21 mouse cellular contexts compared by ENCODE assay signal in the genomic region with DNA sequence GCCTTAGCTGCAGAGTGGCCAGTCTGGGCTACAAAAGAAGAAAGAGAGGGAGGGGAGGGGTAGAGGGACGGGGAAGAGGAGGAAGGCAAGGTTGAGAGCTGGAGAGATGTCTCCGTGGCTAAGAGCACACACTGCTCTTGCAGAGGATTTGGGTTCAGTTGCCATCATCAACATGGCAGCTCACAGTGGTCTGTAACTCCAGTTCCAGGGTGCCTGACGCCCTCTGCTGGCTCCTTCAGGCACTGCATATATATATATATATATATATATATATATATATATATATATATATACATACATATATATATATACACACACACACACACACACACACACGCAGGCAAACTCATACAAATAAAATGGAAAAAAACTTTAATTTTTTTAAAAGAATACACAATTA. TPM values are rescaled to one million over a fixed set of nuclear protein-coding genes. Genes with fewer than 3 reads are reported as not detected.
A peak's percentile ranks its signal among the peaks of the same experiment; 100 is the strongest.
DNase-seq lines count a peak whose midpoint lies in the region; ATAC-seq and TF ChIP-seq lines count a peak whose summit lies in the region.
"Had no signal": no experiment of that assay in that cellular context is flagged by ENCODE, and none has a peak within 500 bp of the region (broad histone marks: within the 10 kb centered on the region; RNA-seq: fewer than 3 reads in every experiment).

No protein-coding gene starts in this region.

- no peak overlapping the region for H3K4me3 ChIP-seq in hindbrain, postnatal 0 days (ENCODE audit: low read length)
- H3K4me3 ChIP-seq in hindbrain, embryonic 11.5 days (ENCODE audit: low read depth, low read length), result no peak overlapping the region
- H3K4me3 ChIP-seq in lung, embryonic 14.5 days (ENCODE audit: low read depth, low read length), result no peak overlapping the region
- H3K4me3 ChIP-seq: embryonic facial prominence, embryonic 12.5 days; intestine, embryonic 15.5 days; liver, embryonic 15.5 days; midbrain, embryonic 12.5 days had no signal

- 0 out of 2 replicates have a peak, but pooled peaks have one; percentile 24 for TF ChIP-seq CTCF in hindbrain, postnatal 0 days (IDR thresholded peaks at IDR 0.05; ENCODE audit: low read depth)
- peak; percentile 21 for TF ChIP-seq CTCF in lung, embryonic 14.5 days (IDR thresholded peaks at IDR 0.05; ENCODE audit: low read depth)
- 0 out of 2 replicates have a peak, but pooled peaks have one; percentile 10 for TF ChIP-seq CTCF in brain, embryonic 14.5 days (IDR thresholded peaks at IDR 0.05; ENCODE audit: borderline replicate concordance, extremely low read depth, insufficient read depth, insufficient read length)

- H3K27me3 ChIP-seq in hindbrain, postnatal 0 days (ENCODE audit: insufficient read depth, low read length), result no peaks in the 10 kb centered on the region
- H3K27me3 ChIP-seq in hindbrain, embryonic 11.5 days (ENCODE audit: control insufficient read depth, insufficient read depth, low read length), result no peaks in the 10 kb centered on the region
- no peaks in the 10 kb centered on the region for H3K27me3 ChIP-seq in lung, embryonic 14.5 days (ENCODE audit: insufficient read depth, low read length)
- H3K27me3 ChIP-seq in splenic B cell, adult 2 months (ENCODE audit: control insufficient read depth, insufficient read depth, low read length, poor library complexity, severe bottlenecking), result no peaks in the 10 kb centered on the region
- H3K27me3 ChIP-seq: CH12.LX; embryonic facial prominence, embryonic 12.5 days; intestine, embryonic 15.5 days; liver, embryonic 15.5 days; midbrain, embryonic 12.5 days had no signal

- H3K27ac ChIP-seq in hindbrain, postnatal 0 days, result no peak overlapping the region
- no peak overlapping the region for H3K27ac ChIP-seq in hindbrain, embryonic 11.5 days (ENCODE audit: low read depth, low read length)
- no peak overlapping the region for H3K27ac ChIP-seq in lung, embryonic 14.5 days (ENCODE audit: low read depth)
- H3K27ac ChIP-seq: embryonic facial prominence, embryonic 12.5 days; hindbrain, embryonic 14.5 days; intestine, embryonic 15.5 days; liver, embryonic 15.5 days; midbrain, embryonic 12.5 days had no signal

- WGBS in hindbrain, postnatal 0 days, result 79% methylated on average over 4 of the region's 4 CpGs
- 74% methylated on average over 4 of the region's 4 CpGs for WGBS in hindbrain, embryonic 11.5 days
- WGBS in lung, embryonic 14.5 days, result 76% methylated on average over 4 of the region's 4 CpGs

- no peak for ATAC-seq in hindbrain, postnatal 0 days
- no peak for ATAC-seq in hindbrain, embryonic 11.5 days (ENCODE audit: low FRiP score)
- ATAC-seq in lung, embryonic 14.5 days (ENCODE audit: insufficient read depth), result no peak
- ATAC-seq: intestine, embryonic 15.5 days had no signal

- H3K9ac ChIP-seq in hindbrain, postnatal 0 days (replicated peaks; ENCODE audit: low read length), result no peak overlapping the region
- no peak overlapping the region for H3K9ac ChIP-seq in hindbrain, embryonic 11.5 days (ENCODE audit: low read depth, low read length)
- no peak overlapping the region for H3K9ac ChIP-seq in lung, embryonic 14.5 days
- H3K9ac ChIP-seq: embryonic facial prominence, embryonic 12.5 days; hindbrain, embryonic 14.5 days; intestine, embryonic 15.5 days; liver, embryonic 15.5 days; midbrain, embryonic 12.5 days had no signal

- no peaks in the 10 kb centered on the region for H3K9me3 ChIP-seq in hindbrain, postnatal 0 days (ENCODE audit: low read length)
- H3K9me3 ChIP-seq in hindbrain, embryonic 11.5 days (ENCODE audit: control insufficient read depth, low read length), result no peaks in the 10 kb centered on the region
- H3K9me3 ChIP-seq in lung, embryonic 14.5 days (ENCODE audit: low read depth, low read length), result 0 out of 2 replicates have a peak, but pooled peaks cover 1% of the 10 kb centered on the region
- H3K9me3 ChIP-seq: embryonic facial prominence, embryonic 12.5 days; intestine, embryonic 15.5 days; liver, embryonic 15.5 days; midbrain, embryonic 12.5 days had no signal

- no peak for DNase-seq in hindbrain, postnatal 0 days (ENCODE audit: low spot score)
- no peak for DNase-seq in hindbrain, embryonic 11.5 days (ENCODE audit: low spot score)
- DNase-seq in lung, embryonic 14.5 days, result no peak
- no peak for DNase-seq in lung, adult 18-20 months
- no peak for DNase-seq in brain, embryonic 14.5 days (ENCODE audit: low read depth)
- peak; percentile 49 for DNase-seq in splenic B cell, adult 2 months (ENCODE audit: low read depth, low spot score)
- DNase-seq in left cerebral cortex, adult 11 months (ENCODE audit: low spot score), result no peak
- DNase-seq in adrenal gland, postnatal 14 days, result no peak
- DNase-seq: thymus, adult 18-20 months had no signal

- H3K36me3 ChIP-seq in hindbrain, postnatal 0 days (ENCODE audit: insufficient read depth, low read length), result no peaks in the 10 kb centered on the region
- no peaks in the 10 kb centered on the region for H3K36me3 ChIP-seq in hindbrain, embryonic 11.5 days (ENCODE audit: control insufficient read depth, insufficient read depth, low read length)
- no peaks in the 10 kb centered on the region for H3K36me3 ChIP-seq in lung, embryonic 14.5 days (ENCODE audit: insufficient read depth)
- no peaks in the 10 kb centered on the region for H3K36me3 ChIP-seq in splenic B cell, adult 2 months (ENCODE audit: control insufficient read depth, insufficient read depth, low read length, poor library complexity, severe bottlenecking)
- H3K36me3 ChIP-seq: embryonic facial prominence, embryonic 12.5 days; intestine, embryonic 15.5 days; liver, embryonic 15.5 days; midbrain, embryonic 12.5 days had no signal

- no peaks in the 10 kb centered on the region for H3K4me1 ChIP-seq in hindbrain, postnatal 0 days (ENCODE audit: insufficient read depth, low read length)
- no peaks in the 10 kb centered on the region for H3K4me1 ChIP-seq in hindbrain, embryonic 11.5 days (replicated peaks; ENCODE audit: control insufficient read depth, insufficient read depth, low read length)
- peaks cover 10% of the 10 kb centered on the region; the same call in 1 of the 2 replicates for H3K4me1 ChIP-seq in lung, embryonic 14.5 days (ENCODE audit: insufficient read depth)

- H3K4me2 ChIP-seq in hindbrain, postnatal 0 days (ENCODE audit: low read depth, low read length), result no peak overlapping the region
- no peak overlapping the region for H3K4me2 ChIP-seq in hindbrain, embryonic 11.5 days (replicated peaks; ENCODE audit: low read depth, low read length)
- no peak overlapping the region for H3K4me2 ChIP-seq in lung, embryonic 14.5 days
- H3K4me2 ChIP-seq: embryonic facial prominence, embryonic 12.5 days; hindbrain, embryonic 14.5 days; intestine, embryonic 15.5 days; liver, embryonic 15.5 days; midbrain, embryonic 12.5 days had no signal

- TF ChIP-seq POLR2A in brain, embryonic 14.5 days (IDR thresholded peaks at IDR 0.05; ENCODE audit: borderline replicate concordance, extremely low read depth, insufficient read depth, insufficient read length, poor library complexity, severe bottlenecking), result no peak

RNA-seq across cellular contexts. Expression of gene Katnal1, which starts 18.3 kb away (rescaled TPM):
- 33.7 and 34.3 TPM in 2 replicates for total RNA-seq in hindbrain, postnatal 0 days (2014; rRNA removed)
- 23.8 and 28.1 TPM in 2 replicates for polyA plus RNA-seq in hindbrain, postnatal 0 days (2015; fragmentation: Nextera tagmentation; extraction: Ambion mirVana)
- 32.1 and 37.0 TPM in 2 replicates for polyA plus RNA-seq in hindbrain, embryonic 11.5 days (2014; fragmentation: Nextera tagmentation; extraction: Ambion mirVana)
- 13.8 and 14.2 TPM in 2 replicates for polyA plus RNA-seq in lung, embryonic 14.5 days (2014; fragmentation: Nextera tagmentation; extraction: Ambion mirVana)
- 21.4 and 27.0 TPM in 2 replicates for polyA plus RNA-seq in brain, embryonic 14.5 days (2012; rRNA removed)
- total RNA-seq in adrenal gland, postnatal 14 days (2021), result 7.2 and 7.6 TPM in 2 replicates

RNA-seq across cellular contexts. Expression of gene Gm42791, which starts 47.5 kb away (rescaled TPM):
- not detected in 2 replicates for total RNA-seq in hindbrain, postnatal 0 days (2014; rRNA removed)
- polyA plus RNA-seq in hindbrain, postnatal 0 days (2015; fragmentation: Nextera tagmentation; extraction: Ambion mirVana), result 1.6 and 6.1 TPM in 2 replicates
- not detected in 2 replicates for polyA plus RNA-seq in hindbrain, embryonic 11.5 days (2014; fragmentation: Nextera tagmentation; extraction: Ambion mirVana)
- 0.58 and 1.2 TPM in 2 replicates for polyA plus RNA-seq in lung, embryonic 14.5 days (2014; fragmentation: Nextera tagmentation; extraction: Ambion mirVana)
- polyA plus RNA-seq in brain, embryonic 14.5 days (2012; rRNA removed), result not detected in 2 replicates
- total RNA-seq in adrenal gland, postnatal 14 days (2021), result 5.6 and 6.2 TPM in 2 replicates
- total RNA-seq: megakaryocyte, adult 5-6 weeks had no signal
- polyA plus RNA-seq: forebrain, embryonic 11.5 days; heart, embryonic 14.5 days; large intestine, adult 2 months; liver, embryonic 15.5 days; spleen, adult 2 months; stomach, embryonic 14.5 days had no signal
